Mouse (Mus musculus) embryonic facial prominence, embryonic 15.5 days (tissue): ENCODE results near the gene Cep41. TPM values are rescaled to one million over a fixed set of nuclear protein-coding genes. Genes with fewer than 3 reads are reported as not detected.
A peak's percentile ranks its signal among the peaks of the same experiment; 100 is the strongest.

Experiments used
- ATAC-seq: fragments of 200-750 bp; cut with Nextera tagmentation; 2 replicates; pipeline ENCODE4 v1.8.0; 2017; ENCODE audit warnings: low read depth, moderate TSS enrichment; ENCODE audit not compliant: insufficient number of reproducible peaks, low FRiP score, low TSS enrichment
- H3K27ac ChIP-seq: fragments of 300-500 bp; sonication (generic); replicated peaks from 2 replicates; pipeline ENCODE4 v1.5.1; 2015; ENCODE audit warnings: mild to moderate bottlenecking, inconsistent platforms
- H3K27me3 ChIP-seq: fragments of 300-500 bp; sonication (generic); 2 replicates; pipeline ENCODE4 v1.6.1; 2015; ENCODE audit warnings: inconsistent platforms
- H3K36me3 ChIP-seq: fragments of 300-500 bp; sonication (generic); 2 replicates; pipeline ENCODE4 v1.6.1; 2015; ENCODE audit warnings: mild to moderate bottlenecking, inconsistent platforms
- H3K4me1 ChIP-seq: fragments of 300-500 bp; sonication (generic); 2 replicates; pipeline ENCODE4 v1.6.1; 2015; ENCODE audit warnings: inconsistent platforms
- H3K4me2 ChIP-seq: fragments of 300-500 bp; sonication (generic); replicated peaks from 2 replicates; pipeline ENCODE4 v1.6.1; 2015; ENCODE audit warnings: mild to moderate bottlenecking, inconsistent platforms
- H3K4me3 ChIP-seq: fragments of 300-500 bp; sonication (generic); replicated peaks from 2 replicates; pipeline ENCODE4 v1.5.1; 2015; ENCODE audit warnings: mild to moderate bottlenecking, inconsistent platforms
- H3K9ac ChIP-seq: fragments of 300-500 bp; sonication (generic); 2 replicates; pipeline ENCODE4 v1.6.1; 2015; ENCODE audit warnings: inconsistent platforms
- H3K9me3 ChIP-seq: fragments of 300-500 bp; sonication (generic); replicated peaks from 2 replicates; pipeline ENCODE4 v1.6.1; 2016; ENCODE audit warnings: inconsistent platforms
- WGBS: fragments of 180-500 bp; shearing (Covaris S2); methylation state at CpG from one replicate; pipeline ENCODE4 v1.1.7; 2015; 5-methylcytosine and 5-hydroxymethylcytosine counted together
- polyA plus RNA-seq: library from polyadenylated mRNA; unstranded; fragments of >200 nt; fragmentation: Nextera tagmentation; extraction: Ambion mirVana; gene quantifications from 2 replicates; pipeline ENCODE4 v1.2.1, GENCODE M21; 2015

Cep41 gene
- polyA plus RNA-seq, 1 experiment from 2014 or later = 33.1 TPM

DNA sequence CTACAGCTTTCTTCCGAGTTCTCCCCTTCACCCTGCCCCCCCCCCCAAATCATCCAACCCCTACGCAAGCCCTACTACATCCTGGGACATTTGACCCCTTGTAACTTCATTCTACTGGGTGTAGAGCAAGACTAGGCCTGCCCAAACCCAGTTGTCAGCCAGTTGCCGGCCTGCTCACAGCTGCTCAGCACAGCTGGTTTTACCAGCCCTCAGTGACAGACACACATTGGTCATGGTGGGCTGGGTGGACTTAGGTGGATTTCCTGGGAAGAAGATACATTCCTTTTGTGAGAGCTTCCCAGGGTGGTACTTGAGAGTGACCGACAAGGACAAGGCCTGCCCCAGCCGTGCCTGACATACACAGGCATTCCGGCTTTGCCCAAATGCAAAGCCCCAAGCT is 72.6 kb downstream of the Cep41 start:
- no peak for ATAC-seq
- WGBS = 66% methylated on average over 6 of the region's 6 CpGs
- no peaks in the 10 kb centered on the region for H3K27me3 ChIP-seq

GRCm38 (mm10) chr6:30620591-30620990 is 73.0 kb downstream of the Cep41 start:
- Histone ChIP-seq H3K4me3 (no peak overlapping the region), H3K9me3 (no peaks in the 10 kb centered on the region), H3K4me1 (peaks cover 44% of the 10 kb centered on the region), H3K27ac (no peak overlapping the region; the same call in 1 of the 2 replicates), H3K4me2 (no peak overlapping the region), H3K9ac (no peak overlapping the region), H3K27me3 (no peaks in the 10 kb centered on the region), H3K36me3 (no peaks in the 10 kb centered on the region)
- 75% methylated on average over 4 of the region's 4 CpGs for WGBS
- ATAC-seq = no peak

More for the DNA sequence above, 72.6 kb downstream of the Cep41 start:
- Histone ChIP-seq H3K4me1 (peaks cover 40% of the 10 kb centered on the region), H3K4me3 (no peak overlapping the region), H3K27ac (peak overlapping the region; percentile 13; the same call in 1 of the 2 replicates), H3K9me3 (no peaks in the 10 kb centered on the region), H3K4me2 (no peak overlapping the region), H3K36me3 (no peaks in the 10 kb centered on the region), H3K9ac (no peak overlapping the region)

- Histone ChIP-seq H3K9ac (no peak overlapping the region), H3K9me3 (no peaks in the 10 kb centered on the region), H3K36me3 (no peaks in the 10 kb centered on the region), H3K4me1 (peaks cover 54% of the 10 kb centered on the region), H3K4me3 (no peak overlapping the region), H3K27ac (no peak overlapping the region), H3K4me2 (no peak overlapping the region), H3K27me3 (no peaks in the 10 kb centered on the region)
- no peak for ATAC-seq
- 73% methylated on average over 5 of the region's 5 CpGs for WGBS
Measured at GRCm38 (mm10) chr6:30619606-30620005, 73.9 kb downstream of the Cep41 start.

DNA sequence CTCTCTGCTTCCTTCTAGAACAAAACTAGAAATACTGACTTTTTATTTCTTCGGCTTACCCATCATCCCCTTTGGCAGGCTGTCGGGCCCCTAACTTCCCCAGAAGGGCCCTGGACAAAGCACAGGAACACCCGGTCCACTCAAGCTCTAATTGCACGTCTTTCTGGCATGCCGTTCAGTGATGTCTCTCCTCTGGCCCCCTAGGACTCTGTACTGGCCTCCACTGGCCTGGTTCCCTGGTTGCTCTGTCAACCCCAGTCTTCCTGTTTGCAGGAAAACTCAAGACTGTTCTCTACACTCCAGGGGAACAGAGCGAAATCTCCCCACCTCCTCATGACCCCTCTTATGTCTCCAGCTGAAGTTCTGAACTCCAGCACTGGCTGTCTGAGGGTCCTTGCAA is 74.8 kb downstream of the Cep41 start:
- Histone ChIP-seq H3K4me3 (no peak overlapping the region), H3K9me3 (no peaks in the 10 kb centered on the region), H3K27me3 (no peaks in the 10 kb centered on the region), H3K4me2 (no peak overlapping the region), H3K9ac (no peak overlapping the region), H3K4me1 (peaks cover 56% of the 10 kb centered on the region), H3K36me3 (no peaks in the 10 kb centered on the region), H3K27ac (peak overlapping the region; percentile 89)
- no peak for ATAC-seq
- WGBS = 35% methylated on average over 6 of the region's 6 CpGs

DNA sequence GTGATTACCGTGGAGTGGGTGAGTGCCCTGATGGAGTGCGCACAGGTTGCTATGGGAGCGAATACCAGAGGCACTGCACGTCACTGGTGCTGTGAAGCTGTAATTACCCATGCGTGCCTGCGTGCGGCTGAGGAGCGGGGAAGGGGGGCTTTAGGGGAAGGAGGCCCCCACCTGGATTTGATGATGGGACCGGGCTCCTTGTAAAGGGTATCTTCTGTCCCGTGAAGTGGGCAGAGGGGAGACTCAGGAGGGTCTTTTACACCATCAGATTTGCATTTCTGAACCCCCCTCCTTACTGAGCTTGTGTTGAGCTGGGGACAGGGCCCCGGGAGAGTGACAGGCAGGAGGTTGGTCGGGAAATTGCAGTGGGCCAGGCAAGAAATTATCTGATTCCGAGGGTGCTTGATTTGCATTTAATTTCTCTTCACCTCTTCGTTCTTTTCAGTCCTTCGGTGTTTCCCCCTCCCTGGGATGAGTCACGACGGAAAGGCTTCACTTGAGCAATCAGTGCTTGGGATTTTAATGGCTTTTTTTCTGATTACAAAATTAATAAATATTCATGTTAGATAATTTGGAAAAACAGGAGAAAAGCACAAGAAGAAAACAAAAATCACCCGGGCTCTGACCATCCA is 75.5 kb downstream of the Cep41 start:
- H3K4me1 ChIP-seq = peaks cover 56% of the 10 kb centered on the region
- H3K36me3 ChIP-seq = no peaks in the 10 kb centered on the region
- no peak overlapping the region for H3K9ac ChIP-seq
- peak overlapping the region; percentile 38 for H3K4me2 ChIP-seq
- peak; percentile 66 for ATAC-seq
- H3K4me3 ChIP-seq = peak overlapping the region; percentile 14
- peak overlapping the region; percentile 89 for H3K27ac ChIP-seq
- H3K27me3 ChIP-seq = no peaks in the 10 kb centered on the region
- WGBS = 6% methylated on average over 18 of the region's 18 CpGs
- no peaks in the 10 kb centered on the region for H3K9me3 ChIP-seq

DNA sequence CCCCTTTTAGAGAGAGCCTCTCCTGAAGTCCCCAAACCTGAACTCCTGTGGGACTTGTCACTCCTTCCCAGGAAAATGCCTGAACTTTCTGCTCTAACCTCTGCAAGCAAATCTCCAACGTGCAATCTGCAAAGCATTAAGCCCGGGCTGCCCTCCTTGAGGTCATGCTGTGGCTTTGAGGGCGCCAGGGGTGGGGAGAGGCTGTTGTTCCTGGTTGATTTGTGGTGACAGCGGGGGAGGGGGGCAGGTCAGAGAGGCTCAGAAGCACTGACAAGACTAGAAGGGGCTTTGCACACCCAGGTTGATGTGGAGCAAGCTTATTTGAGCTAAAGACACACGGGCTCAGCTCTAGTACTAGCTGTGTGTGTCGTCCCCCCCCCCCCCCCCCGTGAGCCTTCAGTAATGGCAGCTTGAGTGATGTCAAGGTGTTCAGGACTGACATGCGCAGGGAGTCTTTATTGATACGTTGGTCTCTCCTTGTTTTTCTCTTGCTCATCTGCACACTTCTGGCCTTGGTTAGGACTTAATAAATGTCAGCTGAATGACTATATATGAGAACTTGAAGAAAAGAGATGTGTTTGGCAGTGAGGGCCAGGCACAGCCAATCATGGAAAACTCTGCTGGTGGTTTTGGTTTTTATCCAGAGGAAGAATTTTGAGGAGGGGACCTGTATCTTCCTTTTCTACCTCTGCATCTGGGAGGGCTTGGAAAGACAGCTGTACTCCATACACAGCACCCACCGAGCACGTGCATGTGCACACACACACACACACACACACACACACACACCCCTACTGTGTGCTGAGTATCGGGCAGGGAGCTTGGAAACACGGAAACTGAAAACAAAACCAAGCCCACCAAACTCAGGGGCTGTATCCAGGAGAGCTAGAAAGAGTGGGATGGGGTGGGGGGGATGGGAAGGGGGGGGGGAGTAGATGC is 76.3 kb downstream of the Cep41 start:
- ATAC-seq = peak; percentile 41
- H3K27me3 ChIP-seq = no peaks in the 10 kb centered on the region
- peaks cover 56% of the 10 kb centered on the region for H3K4me1 ChIP-seq
- no peaks in the 10 kb centered on the region for H3K36me3 ChIP-seq
- WGBS = 5% methylated on average over 13 of the region's 13 CpGs
- no peak overlapping the region for H3K9ac ChIP-seq
- peak overlapping the region; percentile 89 for H3K27ac ChIP-seq
- H3K4me2 ChIP-seq = peak overlapping the region; percentile 38
- no peaks in the 10 kb centered on the region for H3K9me3 ChIP-seq
- H3K4me3 ChIP-seq = peak overlapping the region; percentile 14

DNA sequence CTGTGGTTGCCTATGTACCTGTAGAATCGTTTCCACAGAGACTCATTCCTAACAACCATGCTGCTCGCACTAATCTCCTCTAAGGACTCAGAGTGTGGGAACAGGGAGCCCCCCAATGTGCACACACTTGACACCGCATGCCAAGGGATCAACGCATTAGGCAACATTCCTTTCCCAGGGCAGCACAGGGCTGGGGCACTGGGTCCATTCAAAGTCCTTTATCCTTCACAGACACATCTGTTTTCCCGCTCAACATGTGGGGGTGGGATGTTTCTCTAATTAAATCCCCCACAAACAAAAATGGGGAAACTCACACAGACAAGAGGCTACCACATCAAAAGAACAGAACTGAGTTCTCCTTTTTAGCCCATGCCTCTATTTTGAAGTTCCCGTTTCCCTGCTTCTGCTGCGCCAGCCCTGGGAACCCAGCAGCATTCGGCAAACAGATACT is 77.0 kb downstream of the Cep41 start:
- Histone ChIP-seq H3K9ac (no peak overlapping the region), H3K27me3 (no peaks in the 10 kb centered on the region), H3K36me3 (no peaks in the 10 kb centered on the region), H3K27ac (peak overlapping the region; percentile 89), H3K4me2 (peak overlapping the region; percentile 38), H3K9me3 (no peaks in the 10 kb centered on the region), H3K4me3 (no peak overlapping the region), H3K4me1 (peaks cover 55% of the 10 kb centered on the region)
- peak; percentile 30; the same call in 1 of the 2 replicates for ATAC-seq
- WGBS = 4% methylated on average over 8 of the region's 8 CpGs

DNA sequence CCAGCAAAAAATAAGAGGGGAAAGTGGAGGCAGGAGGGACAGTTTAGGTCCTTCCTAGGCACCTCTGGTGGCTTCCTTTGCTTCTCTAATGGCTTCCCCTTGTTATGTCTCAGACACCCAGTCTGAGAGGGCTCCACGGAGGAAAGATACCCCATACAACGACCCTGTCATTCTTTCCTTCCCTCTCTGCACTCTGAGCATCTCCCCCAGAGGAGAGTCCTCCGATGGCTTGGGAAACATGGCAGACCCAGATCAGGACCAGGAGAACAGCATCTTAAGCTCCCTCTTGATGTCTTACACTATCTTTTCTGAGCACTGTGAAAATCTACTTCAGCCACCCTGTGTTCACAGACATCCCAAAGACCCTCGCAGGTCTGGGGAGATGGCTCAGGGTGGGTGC is 77.8 kb downstream of the Cep41 start:
- Histone ChIP-seq H3K9me3 (no peaks in the 10 kb centered on the region), H3K36me3 (no peaks in the 10 kb centered on the region), H3K27me3 (no peaks in the 10 kb centered on the region), H3K4me2 (no peak overlapping the region; the same call in 1 of the 2 replicates), H3K9ac (no peak overlapping the region), H3K4me3 (no peak overlapping the region), H3K4me1 (peaks cover 52% of the 10 kb centered on the region), H3K27ac (peak overlapping the region; percentile 89)
- ATAC-seq = no peak
- 19% methylated on average over 4 of the region's 4 CpGs for WGBS

GRCm38 (mm10) chr6:30614251-30614650 is 79.3 kb downstream of the Cep41 start:
- Histone ChIP-seq H3K9ac (no peak overlapping the region), H3K27ac (peak overlapping the region; percentile 89), H3K4me3 (no peak overlapping the region), H3K36me3 (no peaks in the 10 kb centered on the region), H3K27me3 (no peaks in the 10 kb centered on the region), H3K4me1 (peaks cover 48% of the 10 kb centered on the region), H3K4me2 (no peak overlapping the region), H3K9me3 (no peaks in the 10 kb centered on the region)
- WGBS = 53% methylated on average over 6 of the region's 6 CpGs
- ATAC-seq = no peak

- Histone ChIP-seq H3K4me2 (no peak overlapping the region), H3K9ac (no peak overlapping the region), H3K4me3 (no peak overlapping the region), H3K36me3 (no peaks in the 10 kb centered on the region), H3K4me1 (peaks cover 18% of the 10 kb centered on the region), H3K9me3 (no peaks in the 10 kb centered on the region), H3K27ac (no peak overlapping the region), H3K27me3 (no peaks in the 10 kb centered on the region)
- 74% methylated on average over 5 of the region's 5 CpGs for WGBS
- ATAC-seq = no peak
Measured at GRCm38 (mm10) chr6:30611212-30611611, 82.3 kb downstream of the Cep41 start.

DNA sequence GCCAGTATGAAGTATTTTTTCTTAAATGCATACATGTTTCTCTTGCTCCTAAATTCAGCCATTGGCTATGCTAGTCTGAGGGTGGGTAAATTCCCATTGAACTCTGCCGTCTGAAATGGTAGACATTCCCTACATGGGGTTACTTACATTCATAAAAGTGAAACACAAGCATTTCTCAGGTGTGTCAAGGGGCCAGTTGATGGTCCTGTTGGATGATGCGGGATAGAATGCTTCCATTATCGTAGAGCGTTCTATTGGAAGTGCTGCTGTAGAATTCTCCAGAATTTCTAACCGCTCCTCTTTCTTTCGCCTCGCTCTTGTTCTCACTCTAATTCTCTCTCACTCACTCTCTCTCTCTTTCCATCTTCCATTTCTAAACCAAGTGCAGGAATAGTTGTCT is 82.8 kb downstream of the Cep41 start, which contains the start of gene Cpa5:
Gene Cpa5, plus strand, starts transcription at position 301 of the 400 bp plus-strand sequence.
- Histone ChIP-seq H3K4me3 (no peak within 1 kb of the TSS), H3K27ac (no peak within 1 kb of the TSS), H3K4me2 (no peak within 1 kb of the TSS), H3K36me3 (no peaks in the 10 kb centered on the region), H3K9ac (no peak within 1 kb of the TSS), H3K9me3 (no peaks in the 10 kb centered on the region), H3K4me1 (peaks cover 13% of the 10 kb centered on the region), H3K27me3 (no peaks in the 10 kb centered on the region)
- WGBS = 95% methylated on average over 7 of the region's 7 CpGs
- no peak for ATAC-seq
